Mouse (Mus musculus): ENCODE results near the gene Morn5. TPM values are rescaled to one million over a fixed set of nuclear protein-coding genes. Genes with fewer than 3 reads are reported as not detected.

Gene Morn5
- polyA plus RNA-seq, 1 experiment, result 0.11 TPM

- TF ChIP-seq MAX (IDR thresholded peaks at IDR 0.05) (no peak), CEBPB (IDR thresholded peaks at IDR 0.05; ENCODE audit: low read depth) (no peak), MYOG (IDR thresholded peaks at IDR 0.05; ENCODE audit: control insufficient read depth, extremely low read depth, insufficient read length) (no peak), FOSL1 (IDR thresholded peaks at IDR 0.05; ENCODE audit: insufficient read depth, low read length, poor library complexity, severe bottlenecking) (no peak), USF1 (IDR thresholded peaks at IDR 0.05; ENCODE audit: low read depth) (no peak), CTCF (IDR thresholded peaks at IDR 0.05; ENCODE audit: control insufficient read depth, insufficient read depth, insufficient read length) (no peak), MYOD1 (IDR thresholded peaks at IDR 0.05; ENCODE audit: control insufficient read depth, insufficient read length, low read depth) (no peak)
- Histone ChIP-seq H3K79me3 (ENCODE audit: low read depth) (no peaks in the 10 kb centered on the region), H3K27me3 (ENCODE audit: control insufficient read depth, insufficient read depth, insufficient read length) (no peaks in the 10 kb centered on the region), H3K36me3 (ENCODE audit: control insufficient read depth, insufficient read depth) (peaks cover 16% of the 10 kb centered on the region), H3ac (ENCODE audit: control insufficient read depth, insufficient read length, low read depth) (no peak overlapping the region), H3K79me2 (ENCODE audit: control insufficient read depth, insufficient read depth) (no peaks in the 10 kb centered on the region), H3K4me3 (ENCODE audit: insufficient read depth, poor library complexity, severe bottlenecking) (no peak overlapping the region)
Observed at GRCm38 (mm10) chr2:36112632-36113031, 63.4 kb downstream of the Morn5 start.

DNA sequence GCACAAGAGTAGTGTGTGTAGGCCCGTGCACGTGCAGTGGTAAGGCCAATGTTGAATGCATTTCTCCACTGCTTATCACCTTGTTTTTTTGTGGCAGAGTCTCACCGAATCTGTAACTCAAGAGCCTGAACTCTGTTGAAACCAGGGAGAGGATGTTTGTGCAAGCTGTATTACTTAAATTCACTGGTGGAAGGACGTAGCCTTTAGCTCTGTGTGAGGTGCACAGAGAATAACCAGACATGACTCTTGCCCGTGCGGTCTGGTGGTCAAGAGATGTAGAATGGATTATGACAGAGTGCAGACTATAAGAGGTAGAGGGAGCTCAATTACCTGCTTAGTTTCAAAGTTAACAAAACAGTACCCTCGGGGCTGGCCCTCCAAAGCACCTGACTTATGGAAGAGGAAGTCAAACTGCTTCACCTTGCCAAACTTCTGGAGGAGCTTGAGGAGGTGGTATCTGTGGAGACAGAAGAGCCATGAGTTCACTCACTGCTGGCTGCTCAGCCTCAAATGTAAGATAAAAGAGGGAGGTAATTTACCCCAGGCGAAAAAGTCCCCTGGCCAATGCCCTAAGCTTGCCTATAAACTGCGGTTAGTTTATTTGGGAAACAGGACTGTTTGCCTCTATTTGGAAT is 77.7 kb downstream of the Morn5 start:
- Histone ChIP-seq H3K27me3 (ENCODE audit: control insufficient read depth, insufficient read depth, insufficient read length) (no peaks in the 10 kb centered on the region), H3ac (ENCODE audit: control insufficient read depth, insufficient read length, low read depth) (no peak overlapping the region), H3K36me3 (ENCODE audit: control insufficient read depth, insufficient read depth) (peaks cover 76% of the 10 kb centered on the region), H3K79me2 (ENCODE audit: control insufficient read depth, insufficient read depth) (peaks cover 18% of the 10 kb centered on the region), H3K4me3 (ENCODE audit: insufficient read depth, poor library complexity, severe bottlenecking) (no peak overlapping the region), H3K79me3 (ENCODE audit: low read depth) (no peaks in the 10 kb centered on the region)
- no peak for TF ChIP-seq FOSL1 (IDR thresholded peaks at IDR 0.05; ENCODE audit: insufficient read depth, low read length, poor library complexity, severe bottlenecking)
- no peak for TF ChIP-seq MYOD1 (IDR thresholded peaks at IDR 0.05; ENCODE audit: control insufficient read depth, insufficient read length, low read depth)
- no peak for TF ChIP-seq CTCF (IDR thresholded peaks at IDR 0.05; ENCODE audit: control insufficient read depth, insufficient read depth, insufficient read length)
- no peak for TF ChIP-seq USF1 (IDR thresholded peaks at IDR 0.05; ENCODE audit: low read depth)
- no peak for TF ChIP-seq MYOG (IDR thresholded peaks at IDR 0.05; ENCODE audit: control insufficient read depth, extremely low read depth, insufficient read length)
- TF ChIP-seq MAX (IDR thresholded peaks at IDR 0.05), result no peak
- TF ChIP-seq CEBPB (IDR thresholded peaks at IDR 0.05; ENCODE audit: low read depth), result no peak

GRCm38 (mm10) chr2:36127973-36128372 is 78.7 kb downstream of the Morn5 start:
- Histone ChIP-seq H3ac (ENCODE audit: control insufficient read depth, insufficient read length, low read depth) (no peak overlapping the region), H3K36me3 (ENCODE audit: control insufficient read depth, insufficient read depth) (peaks cover 78% of the 10 kb centered on the region), H3K79me2 (ENCODE audit: control insufficient read depth, insufficient read depth) (peaks cover 18% of the 10 kb centered on the region), H3K27me3 (ENCODE audit: control insufficient read depth, insufficient read depth, insufficient read length) (no peaks in the 10 kb centered on the region), H3K4me3 (ENCODE audit: insufficient read depth, poor library complexity, severe bottlenecking) (no peak overlapping the region), H3K79me3 (ENCODE audit: low read depth) (no peaks in the 10 kb centered on the region)
- TF ChIP-seq CEBPB (IDR thresholded peaks at IDR 0.05; ENCODE audit: low read depth) (no peak), USF1 (IDR thresholded peaks at IDR 0.05; ENCODE audit: low read depth) (no peak), FOSL1 (IDR thresholded peaks at IDR 0.05; ENCODE audit: insufficient read depth, low read length, poor library complexity, severe bottlenecking) (no peak), CTCF (IDR thresholded peaks at IDR 0.05; ENCODE audit: control insufficient read depth, insufficient read depth, insufficient read length) (no peak), MYOG (IDR thresholded peaks at IDR 0.05; ENCODE audit: control insufficient read depth, extremely low read depth, insufficient read length) (no peak)

- no peak for TF ChIP-seq FOSL1 (IDR thresholded peaks at IDR 0.05; ENCODE audit: insufficient read depth, low read length, poor library complexity, severe bottlenecking)
- Histone ChIP-seq H3K79me3 (ENCODE audit: low read depth) (peaks cover 4% of the 10 kb centered on the region), H3ac (ENCODE audit: control insufficient read depth, insufficient read length, low read depth) (no peak overlapping the region), H3K36me3 (ENCODE audit: control insufficient read depth, insufficient read depth) (peaks cover 78% of the 10 kb centered on the region), H3K27me3 (ENCODE audit: control insufficient read depth, insufficient read depth, insufficient read length) (no peaks in the 10 kb centered on the region), H3K79me2 (ENCODE audit: control insufficient read depth, insufficient read depth) (peaks cover 29% of the 10 kb centered on the region), H3K4me3 (ENCODE audit: insufficient read depth, poor library complexity, severe bottlenecking) (no peak overlapping the region)
Observed at GRCm38 (mm10) chr2:36129051-36129450, 79.8 kb downstream of the Morn5 start.

Other genes with a start within 250 kb of the Morn5 start
- 7.0 TPM for gene Ttll11, start 69.5 kb upstream of the Morn5 start, polyA plus RNA-seq (2012; fragmentation: generic; extraction: Trizol)
- 260 TPM for gene Ndufa8, start 52 bp upstream of the Morn5 start, polyA plus RNA-seq (2012; fragmentation: generic; extraction: Trizol)
- 6.6 TPM for gene Lhx6, start 56.0 kb downstream of the Morn5 start, polyA plus RNA-seq (2012; fragmentation: generic; extraction: Trizol)
- gene Mrrf, start 86.9 kb downstream of the Morn5 start, polyA plus RNA-seq (2012; fragmentation: generic; extraction: Trizol), result 25.4 TPM
- gene Rbm18, start 87.3 kb downstream of the Morn5 start, polyA plus RNA-seq (2012; fragmentation: generic; extraction: Trizol), result 16.0 TPM
- 336 TPM for gene Ptgs1, start 181.0 kb downstream of the Morn5 start, polyA plus RNA-seq (2012; fragmentation: generic; extraction: Trizol)

Measured in C2C12 (cell line).